Mouse (Mus musculus) limb, embryonic 10.5 days (tissue): ENCODE measurements around the gene Npas3. TPM values are rescaled to one million over a fixed set of nuclear protein-coding genes. Genes with fewer than 3 reads are reported as not detected.

Source experiments
- DNase-seq: peaks from one replicate; pipeline ENCODE4 v3.0.0-alpha.2; 2017; ENCODE audit warnings: low spot score
- H3K27ac ChIP-seq: fragments of 300-500 bp; sonication (generic); 2 replicates; pipeline ENCODE4 v1.5.1; 2016; ENCODE audit warnings: mild to moderate bottlenecking
- H3K27me3 ChIP-seq: fragments of 300-500 bp; sonication (generic); 2 replicates; pipeline ENCODE4 v1.6.1; 2016; ENCODE audit warnings: low read depth, mild to moderate bottlenecking; ENCODE audit not compliant: poor library complexity, severe bottlenecking
- H3K36me3 ChIP-seq: fragments of 300-500 bp; sonication (generic); 2 replicates; pipeline ENCODE4 v1.6.1; 2016; ENCODE audit warnings: mild to moderate bottlenecking, moderate library complexity
- H3K4me1 ChIP-seq: fragments of 300-500 bp; sonication (generic); 2 replicates; pipeline ENCODE4 v1.6.1; 2016
- H3K4me3 ChIP-seq: fragments of 300-500 bp; sonication (generic); 2 replicates; pipeline ENCODE4 v1.5.1; 2016; ENCODE audit warnings: mild to moderate bottlenecking, moderate library complexity
- H3K9me3 ChIP-seq: fragments of 300-500 bp; sonication (generic); replicated peaks from 2 replicates; pipeline ENCODE4 v1.6.1; 2016; ENCODE audit warnings: mild to moderate bottlenecking
- WGBS: fragments of 180-500 bp; shearing (Covaris S2); methylation state at CpG from one replicate; pipeline ENCODE4 v1.1.7; 2016; 5-methylcytosine and 5-hydroxymethylcytosine counted together
- polyA plus RNA-seq: library from polyadenylated mRNA; unstranded; fragments of >200 nt; fragmentation: Nextera tagmentation; extraction: Ambion mirVana; gene quantifications from 2 replicates; pipeline ENCODE4 v1.2.1, GENCODE M21; 2016

Npas3 gene
- polyA plus RNA-seq, 1 experiment from 2014 or later: 0.91 TPM

GRCm38 (mm10) chr12:53638571-53638970 is 390.1 kb downstream of the Npas3 start:
- no peaks in the 10 kb centered on the region for H3K9me3 ChIP-seq
- H3K4me3 ChIP-seq: no peak overlapping the region
- no peaks in the 10 kb centered on the region for H3K36me3 ChIP-seq
- H3K27me3 ChIP-seq: peaks cover 11% of the 10 kb centered on the region; the same call in 1 of the 2 replicates
- H3K27ac ChIP-seq: no peak overlapping the region
- peaks cover 34% of the 10 kb centered on the region for H3K4me1 ChIP-seq
- no peak for DNase-seq

GRCm38 (mm10) chr12:53647282-53647681 is 398.8 kb downstream of the Npas3 start:
- H3K36me3 ChIP-seq: no peaks in the 10 kb centered on the region
- H3K9me3 ChIP-seq: no peaks in the 10 kb centered on the region
- no peak for DNase-seq
- no peaks in the 10 kb centered on the region for H3K4me1 ChIP-seq
- H3K4me3 ChIP-seq: no peak overlapping the region
- H3K27me3 ChIP-seq: no peaks in the 10 kb centered on the region
- WGBS: 86% methylated on average over 2 of the region's 2 CpGs
- H3K27ac ChIP-seq: no peak overlapping the region

- WGBS: 91% methylated on average over 6 of the region's 6 CpGs
- Histone ChIP-seq H3K36me3 (no peaks in the 10 kb centered on the region), H3K27me3 (0 out of 2 replicates have a peak, but pooled peaks cover 4% of the 10 kb centered on the region), H3K4me1 (no peaks in the 10 kb centered on the region; the same call in 1 of the 2 replicates), H3K27ac (no peak overlapping the region), H3K4me3 (no peak overlapping the region), H3K9me3 (no peaks in the 10 kb centered on the region)
- no peak for DNase-seq
Observed at GRCm38 (mm10) chr12:53656301-53656700, 407.8 kb downstream of the Npas3 start.

- Histone ChIP-seq H3K27ac (no peak overlapping the region), H3K27me3 (peaks cover 9% of the 10 kb centered on the region; the same call in 1 of the 2 replicates), H3K4me3 (no peak overlapping the region), H3K4me1 (peaks cover 10% of the 10 kb centered on the region), H3K36me3 (no peaks in the 10 kb centered on the region), H3K9me3 (no peaks in the 10 kb centered on the region)
- DNase-seq: peak; percentile 69
- 29% methylated on average over 5 of the region's 5 CpGs for WGBS
Observed at GRCm38 (mm10) chr12:53664084-53664483, 415.6 kb downstream of the Npas3 start.

GRCm38 (mm10) chr12:53671846-53672245 is 423.4 kb downstream of the Npas3 start:
- Histone ChIP-seq H3K36me3 (no peaks in the 10 kb centered on the region), H3K4me3 (no peak overlapping the region), H3K9me3 (no peaks in the 10 kb centered on the region), H3K27ac (no peak overlapping the region), H3K27me3 (peaks cover 7% of the 10 kb centered on the region; the same call in 1 of the 2 replicates), H3K4me1 (peaks cover 8% of the 10 kb centered on the region; the same call in 1 of the 2 replicates)
- WGBS: 97% methylated on average over 2 of the region's 2 CpGs
- no peak for DNase-seq

- Histone ChIP-seq H3K27me3 (peaks cover 5% of the 10 kb centered on the region; the same call in 1 of the 2 replicates), H3K36me3 (no peaks in the 10 kb centered on the region), H3K4me3 (no peak overlapping the region), H3K9me3 (no peaks in the 10 kb centered on the region), H3K27ac (no peak overlapping the region), H3K4me1 (peaks cover 6% of the 10 kb centered on the region)
- DNase-seq: no peak
- 81% methylated on average over 3 of the region's 3 CpGs for WGBS
Observed at GRCm38 (mm10) chr12:53677091-53677630, 428.7 kb downstream of the Npas3 start.

- Histone ChIP-seq H3K4me3 (no peak overlapping the region), H3K36me3 (no peaks in the 10 kb centered on the region), H3K27me3 (peaks cover 5% of the 10 kb centered on the region; the same call in 1 of the 2 replicates), H3K4me1 (peaks cover 6% of the 10 kb centered on the region), H3K27ac (no peak overlapping the region), H3K9me3 (no peaks in the 10 kb centered on the region)
- 44% methylated on average over 3 of the region's 3 CpGs for WGBS
- no peak for DNase-seq
Observed at GRCm38 (mm10) chr12:53678166-53678565, 429.7 kb downstream of the Npas3 start.

GRCm38 (mm10) chr12:53679161-53679560 is 430.7 kb downstream of the Npas3 start:
- no peak for DNase-seq
- Histone ChIP-seq H3K27me3 (peaks cover 5% of the 10 kb centered on the region; the same call in 1 of the 2 replicates), H3K9me3 (no peaks in the 10 kb centered on the region), H3K27ac (no peak overlapping the region), H3K36me3 (no peaks in the 10 kb centered on the region), H3K4me1 (peaks cover 6% of the 10 kb centered on the region), H3K4me3 (no peak overlapping the region)
- 96% methylated on average over 4 of the region's 4 CpGs for WGBS

GRCm38 (mm10) chr12:53680501-53680900 is 432.0 kb downstream of the Npas3 start:
- no peaks in the 10 kb centered on the region for H3K36me3 ChIP-seq
- no peak overlapping the region for H3K4me3 ChIP-seq

GRCm38 (mm10) chr12:53682036-53682435 is 433.6 kb downstream of the Npas3 start:
- DNase-seq: no peak
- Histone ChIP-seq H3K36me3 (no peaks in the 10 kb centered on the region), H3K27me3 (no peaks in the 10 kb centered on the region), H3K4me3 (no peak overlapping the region), H3K9me3 (no peaks in the 10 kb centered on the region), H3K4me1 (peaks cover 6% of the 10 kb centered on the region), H3K27ac (no peak overlapping the region)
- 62% methylated on average over 3 of the region's 3 CpGs for WGBS

More at GRCm38 (mm10) chr12:53680501-53680900, 432.0 kb downstream of the Npas3 start:
- H3K4me1 ChIP-seq: peaks cover 6% of the 10 kb centered on the region
- peaks cover 5% of the 10 kb centered on the region; the same call in 1 of the 2 replicates for H3K27me3 ChIP-seq
- 76% methylated on average over 3 of the region's 3 CpGs for WGBS
- H3K27ac ChIP-seq: no peak overlapping the region
- DNase-seq: no peak
- no peaks in the 10 kb centered on the region for H3K9me3 ChIP-seq

GRCm38 (mm10) chr12:53692471-53692870 is 444.0 kb downstream of the Npas3 start:
- no peaks in the 10 kb centered on the region for H3K27me3 ChIP-seq
- no peaks in the 10 kb centered on the region for H3K9me3 ChIP-seq
- DNase-seq: no peak
- H3K36me3 ChIP-seq: no peaks in the 10 kb centered on the region
- WGBS: 93% methylated on average over 4 of the region's 4 CpGs
- H3K4me1 ChIP-seq: no peaks in the 10 kb centered on the region
- no peak overlapping the region for H3K4me3 ChIP-seq
- H3K27ac ChIP-seq: no peak overlapping the region

GRCm38 (mm10) chr12:53694346-53694745 is 445.9 kb downstream of the Npas3 start:
- 89% methylated on average over 4 of the region's 4 CpGs for WGBS
- Histone ChIP-seq H3K4me3 (no peak overlapping the region), H3K4me1 (no peaks in the 10 kb centered on the region), H3K9me3 (no peaks in the 10 kb centered on the region), H3K36me3 (no peaks in the 10 kb centered on the region), H3K27me3 (no peaks in the 10 kb centered on the region), H3K27ac (no peak overlapping the region)
- DNase-seq: no peak

GRCm38 (mm10) chr12:53695324-53695723 is 446.8 kb downstream of the Npas3 start:
- H3K4me1 ChIP-seq: no peaks in the 10 kb centered on the region
- H3K36me3 ChIP-seq: no peaks in the 10 kb centered on the region
- WGBS: 91% methylated on average over 3 of the region's 3 CpGs
- H3K27me3 ChIP-seq: no peaks in the 10 kb centered on the region
- no peak overlapping the region for H3K4me3 ChIP-seq
- H3K27ac ChIP-seq: no peak overlapping the region
- no peaks in the 10 kb centered on the region for H3K9me3 ChIP-seq
- no peak for DNase-seq

GRCm38 (mm10) chr12:53697645-53698044 is 449.2 kb downstream of the Npas3 start:
- 90% methylated on average over 7 of the region's 7 CpGs for WGBS

More at GRCm38 (mm10) chr12:53697645-53698044, 449.2 kb downstream of the Npas3 start:
- Histone ChIP-seq H3K27me3 (no peaks in the 10 kb centered on the region), H3K36me3 (no peaks in the 10 kb centered on the region), H3K9me3 (no peaks in the 10 kb centered on the region), H3K27ac (no peak overlapping the region), H3K4me3 (no peak overlapping the region), H3K4me1 (no peaks in the 10 kb centered on the region)
- DNase-seq: no peak
